ENCODE assay signal across 8 mouse cellular contexts in the genomic region with DNA sequence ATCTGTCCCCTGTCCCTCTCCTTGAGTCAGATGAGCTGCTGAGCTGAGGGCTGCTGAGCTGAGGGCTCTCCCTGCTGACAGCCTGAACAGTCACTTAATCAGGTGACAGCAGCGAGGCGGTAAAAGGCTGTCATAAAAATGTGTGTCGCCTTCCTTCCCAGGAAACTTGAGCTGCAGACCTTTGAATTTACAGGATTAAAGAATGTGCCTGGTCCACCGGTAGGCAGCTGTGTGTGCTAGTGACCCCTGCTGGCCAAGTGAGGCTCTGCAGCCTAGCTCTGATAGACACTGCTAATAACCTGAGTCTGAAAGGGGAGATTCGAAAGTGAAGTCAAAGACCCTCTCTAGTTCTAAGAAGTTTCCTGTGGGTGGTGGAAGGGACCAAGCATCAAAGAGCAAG. TPM values are rescaled to one million over a fixed set of nuclear protein-coding genes. Genes with fewer than 3 reads are reported as not detected.
A peak's percentile ranks its signal among the peaks of the same experiment; 100 is the strongest.
DNase-seq lines count a peak whose midpoint lies in the region; ATAC-seq and TF ChIP-seq lines count a peak whose summit lies in the region.

No protein-coding gene starts in this region.

- intact Hi-C loops in left cerebral cortex, adult 2 months (cut with DNase I): loop anchor here (2.0 to 5.0 kb wide), 2 partner anchors 138 to 162 kb away; no protein-coding TSS in a partner anchor

- 0 out of 2 replicates have a peak overlapping the region, but pooled peaks have one; percentile 19 for H3K27ac ChIP-seq in forebrain, embryonic 12.5 days
- no peak overlapping the region for H3K27ac ChIP-seq in left cerebral cortex, adult 2 months
- H3K27ac ChIP-seq in midbrain, embryonic 13.5 days: peak overlapping the region; percentile 56; the same call in 1 of the 2 replicates

- H3K9me3 ChIP-seq in forebrain, embryonic 12.5 days: no peaks in the 10 kb centered on the region
- no peaks in the 10 kb centered on the region for H3K9me3 ChIP-seq in midbrain, embryonic 13.5 days

- no peak for ATAC-seq in CD4-positive, CD25-positive, alpha-beta regulatory T cell, adult 4 months
- ATAC-seq in forebrain, embryonic 12.5 days (ENCODE audit: low FRiP score): peak; percentile 75
- peak; percentile 49 for ATAC-seq in midbrain, embryonic 13.5 days

- no peaks in the 10 kb centered on the region for H3K36me3 ChIP-seq in forebrain, embryonic 12.5 days (replicated peaks)
- H3K36me3 ChIP-seq in midbrain, embryonic 13.5 days: no peaks in the 10 kb centered on the region

- WGBS in forebrain, embryonic 12.5 days: 6% methylated on average over 5 of the region's 5 CpGs
- WGBS in midbrain, embryonic 13.5 days: 10% methylated on average over 5 of the region's 5 CpGs

- H3K4me2 ChIP-seq in forebrain, embryonic 12.5 days: no peak overlapping the region
- H3K4me2 ChIP-seq in midbrain, embryonic 13.5 days (replicated peaks): no peak overlapping the region

- H3K27me3 ChIP-seq in forebrain, embryonic 12.5 days: peaks cover 31% of the 10 kb centered on the region; the same call in 1 of the 2 replicates
- H3K27me3 ChIP-seq in midbrain, embryonic 13.5 days: peaks cover 32% of the 10 kb centered on the region

- H3K4me3 ChIP-seq in forebrain, embryonic 12.5 days (replicated peaks): no peak overlapping the region
- H3K4me3 ChIP-seq in left cerebral cortex, adult 2 months: no peak overlapping the region
- H3K4me3 ChIP-seq in midbrain, embryonic 13.5 days (replicated peaks): no peak overlapping the region

- H3K4me1 ChIP-seq in forebrain, embryonic 12.5 days: peaks cover 5% of the 10 kb centered on the region
- peaks cover 6% of the 10 kb centered on the region for H3K4me1 ChIP-seq in midbrain, embryonic 13.5 days (replicated peaks)

- H3K9ac ChIP-seq in forebrain, embryonic 12.5 days: no peak overlapping the region
- no peak overlapping the region for H3K9ac ChIP-seq in midbrain, embryonic 13.5 days (replicated peaks)

- peak; percentile 98 for TF ChIP-seq CTCF in left cerebral cortex, adult 2 months (IDR thresholded peaks at IDR 0.05)

- peak; percentile 67 for DNase-seq in CD4-positive, CD25-positive, alpha-beta regulatory T cell, adult 2 months (ENCODE audit: low read depth, low spot score)
- DNase-seq in c-Kit-positive CD71-positive TER-119-positive erythroid progenitor cells, embryonic 14.5 days (ENCODE audit: low spot score): peak; percentile 23
- DNase-seq in hindlimb bud, embryonic 11.5 days (ENCODE audit: extremely low spot score, low read depth, low spot score): peak; percentile 79
- DNase-seq in left cerebral cortex, adult 2 months (ENCODE audit: extremely low spot score in 1 of 2, low spot score in 2 of 2): peak; percentile 80
- DNase-seq in spleen, adult 18-20 months: peak; percentile 12 to 62

RNA-seq across cellular contexts. Expression of gene Slc6a1, which starts 32.1 kb away (rescaled TPM):
- polyA plus RNA-seq in CD4-positive, CD25-positive, alpha-beta regulatory T cell, adult 4 months (2017; shearing (Covaris generic)): under 1 TPM in 1 of 2 experiments, not detected in 1; 0.12 TPM
- polyA plus RNA-seq in forebrain, embryonic 12.5 days (2016; fragmentation: Nextera tagmentation; extraction: Ambion mirVana): 49.9 and 57.8 TPM in 2 replicates
- total RNA-seq in left cerebral cortex, adult 2 months (2021): 100 to 1,000 TPM; 292 to 305 TPM
- polyA plus RNA-seq in midbrain, embryonic 13.5 days (2015; fragmentation: Nextera tagmentation; extraction: Ambion mirVana): 85.6 and 88.9 TPM in 2 replicates

Comparison
In these comparisons a context has a peak if more than half of its experiments do, and no peak if none do; other contexts are left out.
1. DNase-seq: peak in every context shown above with its lines; median percentile 80 in left cerebral cortex, adult 2 months; 79 in hindlimb bud, embryonic 11.5 days; 67 in CD4-positive, CD25-positive, alpha-beta regulatory T cell, adult 2 months; 37 in spleen, adult 18-20 months; 23 in c-Kit-positive CD71-positive TER-119-positive erythroid progenitor cells, embryonic 14.5 days.
2. RNA of gene Slc6a1, which starts 32.1 kb away (polyA plus RNA-seq): 85.6 to 88.9 TPM in midbrain, embryonic 13.5 days and 49.9 to 57.8 TPM in forebrain, embryonic 12.5 days; 0.12 TPM in CD4-positive, CD25-positive, alpha-beta regulatory T cell, adult 4 months; every median in the first group is over 10 times any median in the second.